Mouse (Mus musculus) neural tube, embryonic 12.5 days (tissue): ENCODE data around the gene Olfr698. TPM values are rescaled to one million over a fixed set of nuclear protein-coding genes. Genes with fewer than 3 reads are reported as not detected.

Source experiments
- polyA plus RNA-seq: library from polyadenylated mRNA; unstranded; fragments of >200 nt; fragmentation: Nextera tagmentation; extraction: Ambion mirVana; gene quantifications from 2 replicates; pipeline ENCODE4 v1.2.1, GENCODE M21; 2016

Gene Olfr698
- polyA plus RNA-seq, 1 experiment from 2014 or later, result not detected

Other genes starting within 250 kb of the Olfr698 start
- gene Olfr693, start 74.8 kb downstream of the Olfr698 start, polyA plus RNA-seq, result not detected in 2 replicates
- gene Olfr694, start 63.6 kb downstream of the Olfr698 start, polyA plus RNA-seq, result not detected in 2 replicates
- gene Olfr695, start 39.0 kb downstream of the Olfr698 start, polyA plus RNA-seq, result not detected in 2 replicates
- gene Olfr697, start 13.0 kb downstream of the Olfr698 start, polyA plus RNA-seq, result not detected in 2 replicates
- not detected in 2 replicates for gene Olfr699, start 37.8 kb upstream of the Olfr698 start, polyA plus RNA-seq
- not detected in 2 replicates for gene Olfr700, start 53.4 kb upstream of the Olfr698 start, polyA plus RNA-seq
- gene Olfr701, start 58.7 kb upstream of the Olfr698 start, polyA plus RNA-seq, result not detected in 2 replicates
- not detected in 2 replicates for gene Olfr702, start 78.5 kb upstream of the Olfr698 start, polyA plus RNA-seq
- not detected in 2 replicates for gene Olfr703, start 88.0 kb upstream of the Olfr698 start, polyA plus RNA-seq
- gene Olfr704, start 107.8 kb upstream of the Olfr698 start, polyA plus RNA-seq, result not detected in 2 replicates
- gene Olfr705, start 121.5 kb upstream of the Olfr698 start, polyA plus RNA-seq, result not detected in 2 replicates
- gene Olfr706, start 132.8 kb upstream of the Olfr698 start, polyA plus RNA-seq, result not detected in 2 replicates
- not detected in 2 replicates for gene Olfr707, start 145.8 kb upstream of the Olfr698 start, polyA plus RNA-seq
- not detected in 2 replicates for gene Olfr1532-ps1, start 152.6 kb upstream of the Olfr698 start, polyA plus RNA-seq
- gene Olfr709-ps1, start 176.8 kb upstream of the Olfr698 start, polyA plus RNA-seq, result not detected in 2 replicates
- not detected in 2 replicates for gene Olfr710, start 192.9 kb upstream of the Olfr698 start, polyA plus RNA-seq
- gene Olfr6, start 208.5 kb upstream of the Olfr698 start, polyA plus RNA-seq, result not detected in 2 replicates
- not detected in 2 replicates for gene Olfr711, start 220.1 kb upstream of the Olfr698 start, polyA plus RNA-seq